Mouse (Mus musculus) gastrocnemius, postnatal 14 days (tissue): ENCODE measurements around the gene Selenof. TPM values are rescaled to one million over a fixed set of nuclear protein-coding genes. Genes with fewer than 3 reads are reported as not detected.

Experiments
- DNase-seq: peaks from one replicate; pipeline ENCODE4 v3.0.0; 2021; ENCODE audit warnings: mixed read lengths
- intact Hi-C: fragments of 180-260 bp; cut with DNase I; formaldehyde crosslinking; loops from one replicate; pipeline ENCODE4 v1.15.1; 2025; ENCODE audit warnings: low total_unique reads
- total RNA-seq, 2 experiments: library from RNA; stranded (reverse); gene quantifications; 2 replicates each; pipeline ENCODE4 v1.2.3; 2021

Selenof gene
- total RNA-seq, 2 experiments from 2014 or later, result 150 to 172 TPM

GRCm38 (mm10) chr3:144556625-144557324, 13.3 kb upstream of the Selenof start:
- intact Hi-C loops, result no loop called here
- DNase-seq, result no peak

GRCm38 (mm10) chr3:144558274-144558673, 11.8 kb upstream of the Selenof start:
- intact Hi-C loops, result no loop called here
- no peak for DNase-seq

- DNase-seq, result no peak
- intact Hi-C loops, result no loop called here
Measured at GRCm38 (mm10) chr3:144561511-144562250, 8.4 kb upstream of the Selenof start.

GRCm38 (mm10) chr3:144563916-144564315, 6.2 kb upstream of the Selenof start:
- DNase-seq, result no peak
- intact Hi-C loops, result no loop called here

GRCm38 (mm10) chr3:144565212-144565611, 4.9 kb upstream of the Selenof start:
- DNase-seq, result no peak
- intact Hi-C loops, result no loop called here

- no peak for DNase-seq
- intact Hi-C loops, result no loop called here
Measured at GRCm38 (mm10) chr3:144568861-144569361, 1.2 kb upstream of the Selenof start.

GRCm38 (mm10) chr3:144569401-144569971, 618 bp upstream of the Selenof start:
- peak; percentile 49 for DNase-seq
- intact Hi-C loops, result no loop called here

GRCm38 (mm10) chr3:144570816-144571487, 848 bp downstream of the Selenof start:
- intact Hi-C loops, result loop anchor here (5.0 kb wide), 1 partner anchor 41 kb away; no protein-coding TSS in a partner anchor

GRCm38 (mm10) chr3:144574256-144574655, 4.2 kb downstream of the Selenof start:
- intact Hi-C loops, result loop anchor here (5.0 kb wide), 1 partner anchor 38 kb away; no protein-coding TSS in a partner anchor

More at GRCm38 (mm10) chr3:144570816-144571487, 848 bp downstream of the Selenof start:
- DNase-seq, result peak; percentile 78

GRCm38 (mm10) chr3:144577366-144578340, 7.5 kb downstream of the Selenof start:
- intact Hi-C loops, result no loop called here
- no peak for DNase-seq

More at GRCm38 (mm10) chr3:144574256-144574655, 4.2 kb downstream of the Selenof start:
- no peak for DNase-seq

- intact Hi-C loops, result no loop called here
- no peak for DNase-seq
Measured at GRCm38 (mm10) chr3:144578921-144579320, 8.8 kb downstream of the Selenof start.

- no peak for DNase-seq
- intact Hi-C loops, result no loop called here
Measured at GRCm38 (mm10) chr3:144579796-144580195, 9.7 kb downstream of the Selenof start.

GRCm38 (mm10) chr3:144580281-144580680, 10.2 kb downstream of the Selenof start:
- no peak for DNase-seq
- intact Hi-C loops, result no loop called here

- intact Hi-C loops, result no loop called here
- DNase-seq, result no peak
Measured at GRCm38 (mm10) chr3:144581842-144582241, 11.7 kb downstream of the Selenof start.

- DNase-seq, result no peak
- intact Hi-C loops, result no loop called here
Measured at GRCm38 (mm10) chr3:144582306-144582705, 12.2 kb downstream of the Selenof start.

GRCm38 (mm10) chr3:144583789-144584188, 13.7 kb downstream of the Selenof start:
- intact Hi-C loops, result no loop called here

GRCm38 (mm10) chr3:144584789-144585553, 14.9 kb downstream of the Selenof start:
- intact Hi-C loops, result no loop called here
- DNase-seq, result no peak

More at GRCm38 (mm10) chr3:144583789-144584188, 13.7 kb downstream of the Selenof start:
- no peak for DNase-seq

GRCm38 (mm10) chr3:144586731-144587130, 16.6 kb downstream of the Selenof start:
- no peak for DNase-seq
- intact Hi-C loops, result no loop called here
